Mouse (Mus musculus): ENCODE data around the gene Prkcb. TPM values are rescaled to one million over a fixed set of nuclear protein-coding genes. Genes with fewer than 3 reads are reported as not detected.
A peak's percentile ranks its signal among the peaks of the same experiment; 100 is the strongest.

Gene Prkcb
- total and polyA plus RNA-seq, 2 experiments from 2014 or later, result 196 to 307 TPM

- DNase-seq (ENCODE audit: low spot score) (no peak), ATAC-seq (ENCODE audit: low FRiP score) (no peak)
- 64% methylated on average over 7 of the region's 7 CpGs for WGBS
- TF ChIP-seq CTCF (IDR thresholded peaks at IDR 0.05), result no peak
- H3K36me3 ChIP-seq (ENCODE audit: insufficient read depth, low read length), result no peaks in the 10 kb centered on the region
- no peak overlapping the region for H3K9ac ChIP-seq (replicated peaks; ENCODE audit: low read length, poor library complexity, severe bottlenecking)
- no peak overlapping the region for H3K27ac ChIP-seq (ENCODE audit: low read depth, low read length)
- H3K27me3 ChIP-seq (ENCODE audit: insufficient read depth, low read length), result no peaks in the 10 kb centered on the region
- peak overlapping the region; percentile 34 for H3K4me2 ChIP-seq (ENCODE audit: low read depth, low read length, poor library complexity, severe bottlenecking)
- 0 out of 2 replicates have a peak overlapping the region, but pooled peaks have one; percentile 3 for H3K4me3 ChIP-seq (ENCODE audit: low read depth, low read length)
- H3K9me3 ChIP-seq (ENCODE audit: low read length), result no peaks in the 10 kb centered on the region
- 0 out of 2 replicates have a peak, but pooled peaks cover 3% of the 10 kb centered on the region for H3K4me1 ChIP-seq (ENCODE audit: insufficient read depth, low read length)
Observed at GRCm38 (mm10) chr7:122675207-122675606, 386.7 kb downstream of the Prkcb start.

Other genes starting within 250 kb of the Prkcb start
- gene Ubfd1, start 221.6 kb upstream of the Prkcb start, total RNA-seq (2014; rRNA removed), result 124 and 137 TPM in 2 replicates
- 63.2 and 69.0 TPM in 2 replicates for gene Ubfd1, start 221.6 kb upstream of the Prkcb start, polyA plus RNA-seq (2015; fragmentation: Nextera tagmentation; extraction: Ambion mirVana)
- gene Ears2, start 221.5 kb upstream of the Prkcb start, total RNA-seq (2014; rRNA removed), result 14.0 and 15.3 TPM in 2 replicates
- gene Ears2, start 221.5 kb upstream of the Prkcb start, polyA plus RNA-seq (2015; fragmentation: Nextera tagmentation; extraction: Ambion mirVana), result 7.2 and 7.5 TPM in 2 replicates
- 43.0 and 67.9 TPM in 2 replicates for gene Ndufab1, start 186.9 kb upstream of the Prkcb start, total RNA-seq (2014; rRNA removed)
- 711 and 727 TPM in 2 replicates for gene Ndufab1, start 186.9 kb upstream of the Prkcb start, polyA plus RNA-seq (2015; fragmentation: Nextera tagmentation; extraction: Ambion mirVana)
- 1.5 and 4.0 TPM in 2 replicates for gene Palb2, start 155.8 kb upstream of the Prkcb start, total RNA-seq (2014; rRNA removed)
- 2.1 and 2.5 TPM in 2 replicates for gene Palb2, start 155.8 kb upstream of the Prkcb start, polyA plus RNA-seq (2015; fragmentation: Nextera tagmentation; extraction: Ambion mirVana)
- 106 TPM in 2 replicates for gene Dctn5, start 155.7 kb upstream of the Prkcb start, total RNA-seq (2014; rRNA removed)
- gene Dctn5, start 155.7 kb upstream of the Prkcb start, polyA plus RNA-seq (2015; fragmentation: Nextera tagmentation; extraction: Ambion mirVana), result 144 and 169 TPM in 2 replicates
- 4.1 and 6.6 TPM in 2 replicates for gene Plk1, start 129.3 kb upstream of the Prkcb start, total RNA-seq (2014; rRNA removed)
- gene Plk1, start 129.3 kb upstream of the Prkcb start, polyA plus RNA-seq (2015; fragmentation: Nextera tagmentation; extraction: Ambion mirVana), result 6.3 and 6.7 TPM in 2 replicates
- gene Ern2, start 102.5 kb upstream of the Prkcb start, total RNA-seq (2014; rRNA removed), result 2.4 and 3.6 TPM in 2 replicates
- gene Ern2, start 102.5 kb upstream of the Prkcb start, polyA plus RNA-seq (2015; fragmentation: Nextera tagmentation; extraction: Ambion mirVana), result 2.0 and 2.6 TPM in 2 replicates
- gene Chp2, start 69.3 kb upstream of the Prkcb start, total RNA-seq (2014; rRNA removed), result 0.38 and 0.99 TPM in 2 replicates
- 0.99 and 1.3 TPM in 2 replicates for gene Chp2, start 69.3 kb upstream of the Prkcb start, polyA plus RNA-seq (2015; fragmentation: Nextera tagmentation; extraction: Ambion mirVana)

Measured in midbrain, postnatal 0 days (tissue).